Mouse (Mus musculus): ENCODE data around the gene Frmd7. TPM values are rescaled to one million over a fixed set of nuclear protein-coding genes. Genes with fewer than 3 reads are reported as not detected.

The Frmd7 gene
- polyA plus RNA-seq, 1 experiment from 2014 or later, result 0.32 TPM

- no peak for ATAC-seq (replicated peaks)
- Histone ChIP-seq H3K4me2 (replicated peaks) (no peak overlapping the region), H3K4me3 (no peak overlapping the region), H3K4me1 (no peaks in the 10 kb centered on the region), H3K9me3 (no peaks in the 10 kb centered on the region), H3K9ac (replicated peaks) (no peak overlapping the region), H3K27ac (replicated peaks) (no peak overlapping the region), H3K27me3 (no peaks in the 10 kb centered on the region), H3K36me3 (no peaks in the 10 kb centered on the region)
- 57% methylated on average over 3 of the region's 3 CpGs for WGBS
These were observed 12.2 kb downstream of the Frmd7 start for GRCm38 (mm10) chrX:50930309-50930708.

GRCm38 (mm10) chrX:50926893-50927545 lies 15.5 kb downstream of the Frmd7 start:
- Histone ChIP-seq H3K9ac (replicated peaks) (no peak overlapping the region), H3K36me3 (no peaks in the 10 kb centered on the region), H3K4me1 (no peaks in the 10 kb centered on the region), H3K9me3 (no peaks in the 10 kb centered on the region), H3K4me3 (no peak overlapping the region), H3K27me3 (no peaks in the 10 kb centered on the region), H3K4me2 (replicated peaks) (no peak overlapping the region), H3K27ac (replicated peaks) (no peak overlapping the region)
- WGBS, result 72% methylated on average over 10 of the region's 10 CpGs
- no peak for ATAC-seq (replicated peaks)

- 45% methylated on average over 18 of the region's 18 CpGs for WGBS
- H3K4me2 ChIP-seq (replicated peaks), result no peak overlapping the region
- ATAC-seq (replicated peaks), result no peak
These were observed 17.7 kb downstream of the Frmd7 start for GRCm38 (mm10) chrX:50924629-50925364.

GRCm38 (mm10) chrX:50918754-50919153 lies 23.8 kb downstream of the Frmd7 start:
- no peak overlapping the region for H3K9ac ChIP-seq (replicated peaks)
- H3K9me3 ChIP-seq, result no peaks in the 10 kb centered on the region
- H3K27ac ChIP-seq (replicated peaks), result no peak overlapping the region
- WGBS, result 57% methylated on average over 3 of the region's 3 CpGs
- H3K27me3 ChIP-seq, result no peaks in the 10 kb centered on the region
- no peak overlapping the region for H3K4me2 ChIP-seq (replicated peaks)
- no peaks in the 10 kb centered on the region for H3K36me3 ChIP-seq
- H3K4me3 ChIP-seq, result no peak overlapping the region
- H3K4me1 ChIP-seq, result no peaks in the 10 kb centered on the region
- no peak for ATAC-seq (replicated peaks)

More at GRCm38 (mm10) chrX:50924629-50925364, 17.7 kb downstream of the Frmd7 start:
- Histone ChIP-seq H3K27me3 (no peaks in the 10 kb centered on the region), H3K36me3 (no peaks in the 10 kb centered on the region), H3K27ac (replicated peaks) (no peak overlapping the region), H3K4me3 (no peak overlapping the region), H3K4me1 (no peaks in the 10 kb centered on the region), H3K9me3 (no peaks in the 10 kb centered on the region), H3K9ac (replicated peaks) (no peak overlapping the region)

- Histone ChIP-seq H3K36me3 (no peaks in the 10 kb centered on the region), H3K4me1 (no peaks in the 10 kb centered on the region), H3K4me2 (replicated peaks) (no peak overlapping the region), H3K27me3 (no peaks in the 10 kb centered on the region), H3K4me3 (no peak overlapping the region), H3K27ac (replicated peaks) (no peak overlapping the region), H3K9ac (replicated peaks) (no peak overlapping the region), H3K9me3 (no peaks in the 10 kb centered on the region)
- 52% methylated on average over 3 of the region's 3 CpGs for WGBS
- ATAC-seq (replicated peaks), result no peak
These were observed 25.1 kb downstream of the Frmd7 start for GRCm38 (mm10) chrX:50917389-50917788.

- Histone ChIP-seq H3K4me3 (no peak overlapping the region), H3K9ac (replicated peaks) (no peak overlapping the region), H3K27me3 (no peaks in the 10 kb centered on the region), H3K27ac (replicated peaks) (no peak overlapping the region), H3K4me2 (replicated peaks) (no peak overlapping the region), H3K9me3 (no peaks in the 10 kb centered on the region), H3K4me1 (no peaks in the 10 kb centered on the region), H3K36me3 (no peaks in the 10 kb centered on the region)
- no peak for ATAC-seq (replicated peaks)
- WGBS, result 83% methylated on average over 5 of the region's 5 CpGs
These were observed 32.6 kb downstream of the Frmd7 start for GRCm38 (mm10) chrX:50909915-50910314.

GRCm38 (mm10) chrX:50903497-50903896 lies 39.0 kb downstream of the Frmd7 start:
- Histone ChIP-seq H3K9me3 (no peaks in the 10 kb centered on the region), H3K4me3 (no peak overlapping the region), H3K27ac (replicated peaks) (no peak overlapping the region), H3K4me1 (no peaks in the 10 kb centered on the region), H3K36me3 (no peaks in the 10 kb centered on the region), H3K4me2 (replicated peaks) (no peak overlapping the region), H3K27me3 (no peaks in the 10 kb centered on the region), H3K9ac (replicated peaks) (no peak overlapping the region)
- ATAC-seq (replicated peaks), result no peak
- WGBS, result 87% methylated on average over 3 of the region's 3 CpGs

GRCm38 (mm10) chrX:50887999-50888398 lies 54.5 kb downstream of the Frmd7 start:
- Histone ChIP-seq H3K9me3 (no peaks in the 10 kb centered on the region), H3K4me3 (no peak overlapping the region), H3K4me1 (no peaks in the 10 kb centered on the region), H3K9ac (replicated peaks) (no peak overlapping the region), H3K27ac (replicated peaks) (no peak overlapping the region), H3K27me3 (no peaks in the 10 kb centered on the region), H3K36me3 (no peaks in the 10 kb centered on the region), H3K4me2 (replicated peaks) (no peak overlapping the region)
- WGBS, result 84% methylated on average over 2 of the region's 2 CpGs
- no peak for ATAC-seq (replicated peaks)

GRCm38 (mm10) chrX:50874246-50875002 lies 68.1 kb downstream of the Frmd7 start:
- Histone ChIP-seq H3K4me1 (no peaks in the 10 kb centered on the region), H3K4me2 (replicated peaks) (no peak overlapping the region), H3K4me3 (no peak overlapping the region), H3K27ac (replicated peaks) (no peak overlapping the region), H3K27me3 (no peaks in the 10 kb centered on the region), H3K9me3 (no peaks in the 10 kb centered on the region), H3K36me3 (no peaks in the 10 kb centered on the region), H3K9ac (replicated peaks) (no peak overlapping the region)
- 88% methylated on average over 6 of the region's 6 CpGs for WGBS
- ATAC-seq (replicated peaks), result no peak

GRCm38 (mm10) chrX:50864734-50865133 lies 77.8 kb downstream of the Frmd7 start:
- Histone ChIP-seq H3K4me1 (no peaks in the 10 kb centered on the region), H3K27ac (replicated peaks) (no peak overlapping the region), H3K9ac (replicated peaks) (no peak overlapping the region), H3K4me2 (replicated peaks) (no peak overlapping the region), H3K36me3 (no peaks in the 10 kb centered on the region), H3K4me3 (no peak overlapping the region), H3K27me3 (no peaks in the 10 kb centered on the region), H3K9me3 (no peaks in the 10 kb centered on the region)
- WGBS, result 82% methylated on average over 5 of the region's 5 CpGs
- no peak for ATAC-seq (replicated peaks)

GRCm38 (mm10) chrX:50863771-50864170 lies 78.7 kb downstream of the Frmd7 start:
- H3K4me3 ChIP-seq, result no peak overlapping the region
- no peaks in the 10 kb centered on the region for H3K9me3 ChIP-seq
- no peaks in the 10 kb centered on the region for H3K4me1 ChIP-seq
- ATAC-seq (replicated peaks), result no peak
- no peak overlapping the region for H3K4me2 ChIP-seq (replicated peaks)
- no peaks in the 10 kb centered on the region for H3K36me3 ChIP-seq
- H3K27ac ChIP-seq (replicated peaks), result no peak overlapping the region
- H3K27me3 ChIP-seq, result no peaks in the 10 kb centered on the region
- H3K9ac ChIP-seq (replicated peaks), result no peak overlapping the region
- 72% methylated on average over 2 of the region's 2 CpGs for WGBS

GRCm38 (mm10) chrX:50850428-50851184 lies 91.9 kb downstream of the Frmd7 start:
- ATAC-seq (replicated peaks), result no peak
- no peak overlapping the region for H3K27ac ChIP-seq (replicated peaks)

More at GRCm38 (mm10) chrX:50850428-50851184, 91.9 kb downstream of the Frmd7 start:
- H3K9ac ChIP-seq (replicated peaks), result no peak overlapping the region
- WGBS, result 84% methylated on average over 6 of the region's 6 CpGs
- no peaks in the 10 kb centered on the region for H3K4me1 ChIP-seq
- H3K4me2 ChIP-seq (replicated peaks), result no peak overlapping the region
- no peaks in the 10 kb centered on the region for H3K27me3 ChIP-seq
- no peaks in the 10 kb centered on the region for H3K9me3 ChIP-seq
- H3K4me3 ChIP-seq, result no peak overlapping the region
- H3K36me3 ChIP-seq, result no peaks in the 10 kb centered on the region
